Mouse (Mus musculus) kidney, adult 11 months (tissue): ENCODE measurements around the gene Rbm47.

Experiments used
- DNase-seq: peaks from one replicate; pipeline ENCODE4 v3.0.0; 2022

Rbm47 gene

DNA sequence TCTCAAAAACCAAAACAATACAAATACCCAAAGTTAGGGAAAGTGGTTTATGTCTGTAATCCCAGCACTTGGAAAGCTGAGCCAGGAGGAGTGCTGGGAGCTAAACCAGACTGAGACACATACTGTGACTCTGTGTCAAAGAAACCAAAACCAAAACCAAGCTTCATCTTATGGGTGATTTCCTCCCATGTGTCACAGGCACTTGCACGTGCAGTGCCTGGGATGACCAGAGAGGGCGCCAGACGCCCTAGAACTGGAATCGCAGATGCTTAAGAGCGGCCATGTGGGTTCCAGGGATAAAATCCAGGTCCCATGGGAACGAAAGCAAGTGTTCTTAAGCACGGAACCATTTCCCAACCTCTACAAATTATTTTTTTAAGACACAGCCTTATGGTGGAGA, 89.6 kb downstream of the Rbm47 start:
- DNase-seq = peak; percentile 59

DNA sequence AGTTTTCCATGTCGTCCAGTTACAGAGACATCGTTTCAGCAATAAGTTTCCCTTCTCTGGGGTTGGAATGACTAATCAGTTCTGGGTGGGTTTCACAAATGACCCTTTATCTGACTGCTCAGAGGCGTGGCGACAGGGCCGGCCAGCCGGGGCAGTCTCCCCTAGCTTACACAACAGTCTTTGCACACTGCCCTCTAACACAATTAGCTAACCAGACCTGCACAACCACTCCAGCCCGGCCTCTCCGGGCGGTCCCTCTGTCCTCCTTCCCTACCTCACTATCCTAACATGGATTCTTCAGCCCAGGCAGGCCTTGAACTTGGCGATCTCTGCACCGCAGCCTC, 90.7 kb downstream of the Rbm47 start:
- peak; percentile 82 for DNase-seq

DNA sequence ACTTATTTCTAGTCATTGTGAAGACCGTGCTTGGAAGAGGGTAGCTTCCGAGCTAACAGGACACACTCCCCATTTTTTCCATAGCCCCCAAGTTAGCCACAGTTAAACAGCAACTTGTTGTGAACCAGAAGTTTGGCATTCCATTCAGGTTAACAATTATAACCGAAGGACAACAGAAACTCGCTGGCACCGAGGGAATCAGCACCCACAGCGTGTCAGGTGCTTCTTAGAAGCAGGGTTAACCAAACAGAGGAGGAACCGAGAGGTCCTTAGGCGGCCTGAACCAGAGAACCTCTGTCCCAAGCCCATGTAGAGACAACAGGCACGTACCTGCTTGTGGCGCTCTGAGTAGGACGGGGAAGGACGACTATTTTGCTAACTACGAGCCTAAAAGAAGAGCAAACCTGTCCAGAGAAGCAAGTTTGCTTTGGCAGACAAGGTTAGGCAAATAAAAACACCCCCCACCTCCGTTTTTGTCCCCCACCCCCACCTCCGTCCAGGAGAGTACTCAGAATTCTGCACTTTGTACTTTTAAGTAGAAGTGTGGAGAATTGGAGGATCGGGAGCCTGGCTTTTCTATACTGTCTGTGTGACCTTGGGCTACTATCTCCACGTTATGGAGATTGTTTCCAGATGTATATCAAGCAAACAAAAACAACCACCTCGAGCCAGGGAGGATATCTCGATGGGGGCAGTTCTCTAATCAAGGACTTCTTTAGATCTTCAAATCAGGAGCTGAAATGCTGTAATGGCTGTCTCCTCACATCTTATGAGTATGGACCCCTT, 91.3 kb downstream of the Rbm47 start:
- DNase-seq = peak; percentile 95

DNA sequence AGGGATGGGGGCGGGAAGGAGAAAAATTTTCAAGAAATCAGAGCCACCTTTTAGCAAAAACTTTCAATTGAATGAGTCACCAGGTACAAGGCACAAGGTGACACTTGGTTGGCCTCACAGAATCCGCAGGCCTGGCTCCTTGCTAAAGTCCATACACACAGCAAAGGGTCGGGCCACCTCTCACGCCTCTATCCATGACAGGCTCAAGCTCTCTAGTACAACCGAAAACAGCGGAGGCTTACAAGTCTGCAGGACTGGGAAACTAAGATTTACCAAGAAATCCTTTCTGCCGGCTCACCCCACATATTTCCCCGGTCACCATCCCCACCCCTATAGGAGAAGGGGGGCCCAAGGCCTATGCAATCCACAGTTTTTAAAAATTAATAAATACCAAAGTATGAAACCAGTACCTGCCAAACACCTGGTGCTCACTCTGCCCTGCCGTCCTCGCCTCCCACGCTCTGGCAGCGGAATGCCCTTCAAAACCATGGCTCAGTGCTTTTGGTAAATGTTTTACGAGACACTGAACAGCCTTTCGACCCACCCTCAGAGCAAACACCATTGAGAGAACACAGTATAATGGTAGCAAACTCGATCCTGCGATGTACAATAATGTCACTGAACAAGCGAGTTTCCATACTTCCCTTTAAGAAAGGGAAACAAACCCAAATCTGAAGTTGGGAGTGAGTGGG, 92.2 kb downstream of the Rbm47 start:
- peak; percentile 92 for DNase-seq

DNA sequence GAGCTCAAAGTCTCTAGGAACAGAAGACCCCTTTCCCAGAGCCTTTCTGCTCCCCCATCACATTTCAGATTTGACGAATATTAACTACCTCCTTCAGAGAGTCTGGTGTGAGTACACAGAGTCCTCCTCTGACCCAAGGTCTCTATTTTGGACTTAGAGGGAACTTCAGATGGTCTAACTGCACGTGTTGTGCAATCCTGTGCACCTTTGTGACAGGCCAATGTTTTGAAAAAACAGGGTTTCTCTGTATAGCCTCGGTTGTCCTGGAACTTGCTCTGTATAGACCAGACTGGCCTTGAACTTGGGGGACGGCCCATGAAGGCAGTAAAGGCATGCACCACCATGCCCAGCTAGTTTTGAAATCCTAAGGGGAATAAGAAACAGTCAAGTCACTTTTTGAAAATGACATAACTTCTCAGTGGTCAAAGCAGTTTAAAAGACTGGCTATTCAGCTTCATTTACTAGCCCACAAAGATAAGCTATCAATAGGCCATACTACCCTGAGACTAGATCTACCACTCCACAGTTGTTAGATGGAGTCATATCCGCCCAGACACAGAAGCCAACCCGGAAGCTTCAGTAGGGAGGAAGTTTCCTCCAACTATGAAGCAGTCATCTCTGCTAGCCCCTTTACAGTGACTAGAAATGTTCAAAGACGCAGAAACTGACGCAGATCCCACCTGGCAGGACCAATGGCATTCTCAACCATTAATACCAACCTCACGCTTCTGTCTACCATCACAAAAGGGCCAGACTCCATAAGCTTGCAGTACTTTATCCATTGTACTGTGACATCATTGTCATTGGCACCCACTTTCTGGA, 93.3 kb downstream of the Rbm47 start:
- DNase-seq = peak; percentile 61

DNA sequence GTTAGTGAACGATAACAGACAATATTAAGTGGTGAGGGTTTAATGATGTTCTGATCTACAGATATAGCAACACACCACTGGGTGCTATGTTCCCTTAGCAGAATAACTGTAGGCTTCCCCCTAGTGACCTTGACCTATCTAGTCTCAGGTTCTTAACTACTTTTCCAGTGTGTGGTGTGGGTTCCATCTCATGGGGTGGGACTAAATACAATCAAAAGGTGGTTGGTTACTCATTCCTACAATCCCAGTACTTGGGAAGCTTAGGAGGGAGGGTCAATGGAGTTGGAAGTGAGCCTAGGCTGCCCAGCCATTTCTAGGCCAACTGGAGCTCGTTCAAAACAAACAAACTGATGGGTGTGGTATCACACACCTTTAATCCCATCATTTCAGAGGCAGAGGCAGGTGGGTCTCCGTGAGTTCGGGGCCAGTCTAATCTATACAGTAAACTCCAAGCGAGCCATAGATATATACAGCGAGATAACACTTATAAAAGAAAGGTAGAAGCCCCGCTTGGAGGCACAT, 94.4 kb downstream of the Rbm47 start:
- DNase-seq = peak; percentile 76

DNA sequence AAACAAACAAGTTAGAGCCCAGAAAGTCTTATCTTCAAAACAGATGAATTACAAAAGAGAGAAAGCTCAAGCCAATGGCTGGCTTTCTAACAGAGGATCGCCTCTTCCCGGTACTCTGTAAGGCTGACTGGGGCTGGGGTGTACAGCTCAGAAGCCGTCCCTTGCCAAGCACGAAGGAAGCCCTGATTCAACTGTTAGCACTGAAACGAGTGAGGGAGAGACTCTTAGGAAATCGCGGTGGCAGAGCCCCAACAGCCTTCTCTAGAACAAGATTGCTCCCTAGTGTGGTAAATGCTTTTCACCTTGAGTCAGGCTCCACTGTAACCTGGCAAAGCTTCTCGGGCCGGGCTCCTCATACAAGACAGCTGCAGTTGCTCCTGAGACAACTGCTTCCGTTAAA, 95.5 kb downstream of the Rbm47 start:
- peak; percentile 76 for DNase-seq

DNA sequence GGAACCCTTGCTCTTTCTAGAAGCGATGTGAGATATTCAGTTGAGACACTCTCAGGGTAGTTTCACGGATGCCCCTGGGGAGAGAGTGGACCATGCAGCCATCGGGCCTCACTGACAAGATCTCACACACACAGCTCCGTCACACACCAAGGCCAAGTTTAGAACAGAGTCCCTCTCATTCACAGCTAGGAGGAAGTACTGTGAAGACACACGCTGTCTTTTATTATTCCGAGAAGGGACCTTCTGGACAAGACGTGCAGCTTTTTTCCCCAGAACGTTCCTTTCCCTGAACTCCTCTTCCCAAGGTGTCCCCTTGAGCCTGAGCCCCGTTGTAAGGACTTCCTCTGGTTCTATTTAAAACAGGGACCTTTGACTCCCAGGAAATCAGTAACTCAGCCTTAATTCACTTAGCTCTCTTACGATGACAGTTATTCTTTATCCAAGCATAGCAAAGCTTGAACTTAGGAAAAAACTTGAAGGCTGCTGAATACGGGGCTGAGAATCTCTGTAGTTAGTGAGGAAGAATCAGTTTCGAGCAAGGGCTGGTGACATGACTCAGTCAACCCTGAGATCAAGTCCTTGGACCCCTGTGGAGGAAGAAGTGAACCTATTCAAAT, 96.1 kb downstream of the Rbm47 start:
- peak; percentile 63 for DNase-seq

DNA sequence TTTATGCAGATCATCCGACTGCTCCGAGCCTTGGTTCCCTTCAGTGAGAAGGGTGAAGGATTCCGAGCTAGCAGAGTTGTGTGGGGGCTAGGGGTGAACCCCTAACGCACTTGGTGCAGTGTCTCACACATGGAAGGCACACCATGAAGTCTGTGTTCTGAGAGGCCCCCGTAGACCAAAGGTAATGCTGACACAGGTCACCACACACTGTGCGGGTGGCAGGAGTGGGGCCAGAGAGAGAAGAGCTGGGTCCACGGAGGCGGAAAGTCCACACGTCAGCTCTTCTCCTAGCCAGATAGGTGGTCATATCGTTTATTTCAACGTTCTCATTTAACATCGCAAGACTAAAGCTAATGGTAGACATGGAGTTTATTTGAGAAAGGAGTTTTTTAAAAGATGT, 97.0 kb downstream of the Rbm47 start:
- DNase-seq = peak; percentile 72

DNA sequence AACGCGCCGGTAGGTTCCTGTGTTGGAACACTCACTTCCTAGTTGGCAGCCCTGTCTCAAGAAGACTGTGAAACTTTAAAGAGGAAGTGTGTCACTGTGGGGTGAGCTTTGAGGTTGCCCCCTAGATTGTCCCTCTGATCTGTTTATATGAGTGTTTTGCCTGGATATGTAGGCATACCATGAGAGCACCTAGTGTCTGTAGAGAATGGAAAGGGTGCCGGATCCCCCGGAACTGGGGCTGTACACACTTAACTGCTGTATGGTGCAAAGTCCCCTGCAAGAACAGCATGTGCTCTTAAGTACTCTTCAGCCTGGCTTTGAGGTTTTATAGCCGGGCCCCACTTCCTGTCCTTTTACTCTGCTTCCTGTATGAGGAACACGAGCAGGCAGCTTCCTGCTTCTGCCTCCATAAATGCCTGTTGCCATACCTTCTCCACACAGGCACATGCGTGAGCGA, 97.9 kb downstream of the Rbm47 start:
- DNase-seq = peak; percentile 50

DNA sequence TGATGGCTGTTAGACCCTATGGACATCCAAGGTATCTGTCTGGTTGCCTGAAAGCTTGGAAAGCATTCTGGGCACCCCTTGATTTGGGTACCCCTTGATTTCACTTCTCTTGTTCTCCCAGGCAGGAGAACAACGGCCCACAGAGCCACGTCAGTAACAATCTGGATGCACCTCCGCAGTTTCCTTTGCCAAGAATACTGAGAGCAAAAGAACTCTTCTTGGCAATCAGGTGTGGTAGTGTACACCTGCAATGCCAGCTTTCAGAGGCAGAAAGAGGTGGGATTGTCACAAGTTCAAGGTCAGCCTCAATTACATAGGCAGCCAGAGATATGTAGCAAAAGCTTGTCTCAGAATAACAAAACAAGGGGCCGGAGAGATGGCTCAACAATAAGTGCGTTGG, 98.7 kb downstream of the Rbm47 start:
- DNase-seq = no peak

DNA sequence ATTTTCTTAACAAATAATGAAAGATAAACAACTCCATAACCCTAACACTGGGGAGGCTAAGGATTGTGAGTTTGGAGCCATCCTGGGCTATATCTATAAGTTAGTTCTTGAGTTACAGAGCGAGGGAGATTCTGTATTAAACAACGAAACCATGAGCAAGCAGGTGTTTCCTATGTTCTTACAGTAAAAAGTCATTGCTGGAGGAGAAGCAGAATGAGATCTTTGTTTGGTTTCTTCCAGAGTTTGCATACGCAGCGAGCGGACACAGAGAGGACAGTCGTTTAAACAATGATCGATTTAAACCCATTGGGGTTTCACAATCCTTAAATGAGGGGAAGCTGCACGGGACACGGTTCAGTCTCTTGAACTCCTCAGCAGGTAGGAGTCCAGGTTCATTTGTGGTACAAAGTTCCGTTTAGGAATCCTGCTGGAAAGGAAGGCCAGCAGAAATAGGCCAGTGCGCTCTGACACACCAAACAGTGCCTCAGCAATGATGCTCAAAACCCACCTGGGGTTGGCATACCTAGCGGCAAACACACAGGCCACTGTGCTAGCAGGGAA, 99.2 kb downstream of the Rbm47 start:
- peak; percentile 61 for DNase-seq

DNA sequence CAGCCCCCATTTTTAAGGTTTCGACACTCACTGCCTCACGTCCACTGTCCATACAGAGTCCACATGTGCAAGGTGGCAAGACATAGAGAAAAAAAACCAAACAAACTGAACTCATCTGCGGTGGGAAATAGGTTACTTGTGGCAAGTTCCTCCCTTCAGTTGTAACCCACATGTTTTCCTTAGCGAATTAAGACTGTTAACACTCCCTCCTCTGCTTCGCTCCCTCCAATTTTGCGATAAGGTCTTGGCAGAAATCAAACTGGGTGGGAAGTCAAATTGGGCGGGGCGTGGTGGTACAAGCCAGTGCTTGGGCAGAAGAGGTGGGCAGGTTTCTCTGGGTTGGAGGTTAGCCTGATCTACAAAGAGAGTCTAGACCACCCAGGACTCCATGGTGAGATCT, 101.2 kb downstream of the Rbm47 start:
- no peak for DNase-seq

DNA sequence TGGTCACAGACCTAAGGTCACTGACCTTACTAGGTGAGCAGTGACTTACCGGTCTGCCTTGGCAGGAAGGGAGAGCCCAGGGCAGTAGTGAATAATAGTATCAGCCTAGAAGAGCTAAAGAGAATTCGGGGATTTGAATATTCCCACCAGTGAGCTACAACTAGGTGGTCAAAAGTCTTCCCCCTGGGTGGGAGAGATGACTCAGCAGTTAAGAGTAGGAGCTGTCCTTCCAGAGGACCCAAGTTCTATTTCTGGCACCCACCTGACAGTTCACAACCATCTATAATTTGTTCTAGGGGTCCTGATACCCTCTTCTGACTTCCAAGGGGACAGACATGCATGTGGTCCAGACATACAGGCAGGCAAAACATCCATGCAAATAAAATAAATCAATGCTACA, 102.6 kb downstream of the Rbm47 start:
- no peak for DNase-seq

DNA sequence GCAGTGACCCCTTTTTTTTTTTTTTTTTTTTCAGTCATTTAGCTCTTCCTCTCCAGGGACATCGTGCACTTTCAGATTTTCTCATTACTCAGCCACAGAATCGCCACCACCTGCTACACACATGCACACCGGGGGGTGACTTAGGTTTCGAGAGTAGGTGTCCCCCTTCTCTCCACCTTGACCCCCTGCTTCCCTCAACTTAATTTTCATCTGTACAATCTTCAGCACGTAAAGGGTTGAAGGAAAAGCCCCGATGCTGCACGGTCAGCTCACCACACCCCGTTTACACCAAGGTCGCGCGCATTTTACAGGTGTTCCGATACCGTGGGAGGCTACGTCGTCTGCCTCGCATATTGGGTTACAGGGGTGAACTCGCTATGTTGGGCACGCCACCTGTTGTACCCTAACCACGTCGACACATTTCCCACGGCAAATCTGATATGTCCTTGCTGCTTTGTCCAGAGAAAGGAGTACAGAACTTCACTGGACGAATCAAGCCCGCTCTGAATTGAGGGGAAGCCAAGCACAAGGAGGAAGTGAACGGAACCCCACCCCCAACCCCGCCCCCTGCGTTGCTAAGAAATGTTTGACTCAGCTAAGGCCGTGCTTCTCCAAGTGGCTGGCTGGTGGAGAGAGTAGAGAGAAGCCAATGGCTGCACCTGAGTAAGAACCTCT, 103.3 kb downstream of the Rbm47 start:
- DNase-seq = peak; percentile 65

DNA sequence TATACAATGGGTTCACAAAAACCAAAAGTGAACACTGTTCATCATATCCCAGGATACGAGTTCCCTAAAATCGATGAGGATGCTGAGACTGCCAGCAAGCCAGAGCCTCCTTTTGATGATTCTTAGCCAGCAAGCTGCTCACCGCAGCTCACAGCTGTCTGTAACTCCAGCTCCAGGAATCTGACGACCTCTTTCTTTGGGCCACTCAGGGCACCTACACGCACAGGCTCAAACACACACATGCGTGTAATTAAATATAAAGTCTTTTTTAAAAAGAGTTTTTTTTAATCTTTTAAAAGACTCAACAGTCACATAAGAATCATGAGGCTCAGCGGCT, 103.8 kb downstream of the Rbm47 start:
- DNase-seq = no peak

DNA sequence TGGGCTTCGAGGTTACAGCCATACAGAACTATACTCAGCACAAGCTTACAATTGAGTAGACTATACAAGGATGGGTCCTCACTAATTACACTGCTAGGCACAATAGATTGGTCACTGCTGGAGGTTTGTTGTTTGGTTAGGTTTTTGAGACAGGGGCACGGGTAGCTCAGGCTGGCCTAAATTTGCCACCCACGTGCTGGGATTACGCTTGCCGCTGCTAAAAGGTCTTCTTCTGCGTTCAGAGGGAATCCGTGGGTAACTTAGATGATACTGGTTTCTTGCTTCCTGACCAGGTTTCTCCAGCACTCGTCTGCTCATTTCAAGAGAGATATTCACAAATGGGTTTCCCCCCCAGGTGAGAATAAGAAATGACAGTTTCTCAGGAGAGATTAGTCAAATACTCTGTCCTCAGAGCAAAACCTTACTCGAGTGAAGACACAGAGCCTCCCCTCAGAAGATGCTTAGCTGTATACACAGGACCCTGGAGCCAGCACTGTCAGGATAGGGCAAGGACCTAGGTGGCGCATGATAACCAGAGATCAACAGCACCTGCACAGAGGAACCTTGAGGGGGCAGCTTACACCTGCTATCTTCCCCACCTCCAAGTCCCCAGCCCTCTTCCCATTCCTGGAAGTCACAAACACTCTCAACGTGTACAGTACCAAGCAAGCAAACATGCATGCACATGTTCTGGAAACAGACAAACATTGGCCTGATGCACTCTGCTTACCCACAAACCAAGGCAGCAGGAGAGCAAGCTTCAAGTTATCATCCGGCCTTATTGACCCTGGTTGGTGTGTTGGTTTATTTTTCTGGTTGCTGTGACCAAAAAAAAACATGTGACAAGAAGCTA, 104.6 kb downstream of the Rbm47 start:
- DNase-seq = no peak

DNA sequence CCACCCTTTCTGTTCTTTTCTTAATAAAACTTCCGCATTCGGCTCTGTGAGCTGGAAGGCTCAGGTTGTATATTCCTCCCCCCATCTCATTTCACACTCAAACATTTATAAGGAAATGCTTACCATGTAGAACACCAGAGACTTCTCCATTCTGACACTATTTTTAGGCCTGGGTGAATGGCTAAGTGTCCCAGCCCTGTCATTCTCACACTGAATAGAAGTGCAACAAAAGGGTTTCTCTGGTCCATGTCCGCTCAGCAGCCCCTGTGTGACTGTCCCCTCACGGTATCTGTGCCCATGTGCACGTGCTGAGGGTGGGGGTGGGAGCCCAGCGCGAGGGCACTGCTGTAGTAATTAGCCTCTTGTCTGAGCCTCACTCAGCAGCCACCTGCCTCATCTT, 105.7 kb downstream of the Rbm47 start:
- no peak for DNase-seq

DNA sequence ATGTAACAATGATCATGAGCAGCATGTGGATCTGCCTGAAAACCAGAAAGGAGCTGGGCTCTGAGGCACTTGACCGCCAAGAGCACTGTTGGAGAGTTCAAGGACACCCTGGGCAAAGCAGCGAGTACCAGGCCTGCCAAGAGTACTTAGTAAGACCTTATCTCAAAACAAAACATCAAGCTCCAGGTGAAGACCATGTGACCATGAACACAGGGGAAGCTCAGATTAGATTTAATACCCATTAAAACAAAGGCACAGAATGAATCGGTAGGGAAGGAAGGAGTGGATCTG, 110.0 kb downstream of the Rbm47 start:
- DNase-seq = peak; percentile 49

DNA sequence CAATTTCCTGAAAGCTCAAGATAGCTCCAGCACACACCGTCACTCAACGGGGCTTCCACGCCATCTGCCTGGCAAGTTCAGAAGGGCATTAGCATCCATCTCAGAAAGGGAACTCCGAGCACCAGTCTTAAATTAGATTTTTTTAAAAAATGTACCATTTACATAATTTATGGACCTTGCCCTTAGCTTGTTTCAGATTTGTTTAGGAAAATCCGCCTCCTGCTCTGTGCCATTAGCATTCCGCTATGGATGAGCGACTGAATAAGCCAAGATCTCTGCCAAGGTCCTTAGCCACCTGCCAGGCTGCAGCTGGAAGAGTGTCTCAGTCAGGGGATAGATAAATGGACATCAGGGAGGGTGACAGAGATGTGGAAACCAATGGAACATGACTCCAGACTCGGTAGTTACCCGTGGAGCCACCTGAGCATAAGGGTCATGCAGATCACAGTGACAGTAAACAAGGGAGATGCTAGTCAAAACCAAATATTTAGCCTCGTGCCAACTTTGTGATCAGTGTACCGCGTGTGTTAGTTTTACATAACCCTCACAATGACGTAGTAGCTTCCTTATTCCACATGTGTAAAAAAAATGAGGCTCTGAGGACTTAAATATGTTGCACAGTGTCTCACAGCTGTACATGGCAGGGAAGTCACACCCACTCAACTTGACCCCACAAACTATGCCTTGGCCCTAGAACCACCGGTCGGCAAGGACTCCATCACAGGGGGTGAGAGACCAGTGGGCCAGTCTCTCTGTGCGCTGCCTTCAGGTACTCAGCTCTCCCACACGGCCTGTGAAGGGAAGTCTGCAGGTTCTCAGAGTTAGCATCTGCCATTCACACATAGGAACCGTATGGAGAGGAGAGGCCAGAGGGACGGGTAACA, 110.6 kb downstream of the Rbm47 start:
- peak; percentile 82 for DNase-seq
